Comparison of ENCODE assay signal across 8 mouse cellular contexts in the genomic region with DNA sequence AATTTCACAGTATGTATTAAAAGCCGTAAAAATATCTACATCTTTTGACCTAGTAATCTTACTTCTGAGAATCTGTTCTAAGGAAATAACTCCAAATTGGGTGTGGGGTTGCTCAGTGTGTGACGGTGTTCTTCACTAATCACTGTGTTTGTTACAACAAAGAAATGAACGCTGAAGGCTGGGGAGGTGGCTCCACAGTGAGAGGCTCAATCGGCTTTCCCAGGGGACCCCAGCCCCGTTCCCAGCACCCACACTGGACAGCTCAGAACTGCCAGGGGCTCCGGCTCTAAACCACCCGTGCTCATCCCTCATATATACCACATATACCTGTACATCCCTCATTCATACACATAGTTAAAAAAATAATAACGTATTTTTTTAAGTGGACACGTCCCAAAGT. TPM values are rescaled to one million over a fixed set of nuclear protein-coding genes. Genes with fewer than 3 reads are reported as not detected.
DNase-seq lines count a peak whose midpoint lies in the region; ATAC-seq lines count a peak whose summit lies in the region.

No protein-coding gene starts in this region.

- H3K4me1 ChIP-seq in heart, embryonic 16.5 days (ENCODE audit: control insufficient read depth, insufficient read depth, low read length), result peaks cover 21% of the 10 kb centered on the region
- H3K4me1 ChIP-seq in embryonic facial prominence, embryonic 11.5 days (ENCODE audit: control insufficient read depth, insufficient read depth, low read length), result no peaks in the 10 kb centered on the region
- peaks cover 20% of the 10 kb centered on the region for H3K4me1 ChIP-seq in hindbrain, embryonic 16.5 days (ENCODE audit: control insufficient read depth, insufficient read depth, low read depth, low read length)
- peaks cover 32% of the 10 kb centered on the region for H3K4me1 ChIP-seq in midbrain, embryonic 15.5 days

- peak overlapping the region; percentile 85 for H3K9ac ChIP-seq in heart, embryonic 16.5 days (ENCODE audit: low read length)
- no peak overlapping the region for H3K9ac ChIP-seq in embryonic facial prominence, embryonic 11.5 days (replicated peaks; ENCODE audit: low read length)
- no peak overlapping the region for H3K9ac ChIP-seq in hindbrain, embryonic 16.5 days (ENCODE audit: low read depth, low read length)
- no peak overlapping the region for H3K9ac ChIP-seq in midbrain, embryonic 15.5 days

- no peak for DNase-seq in heart, adult 18-20 months
- DNase-seq in embryonic facial prominence, embryonic 11.5 days (ENCODE audit: low spot score), result no peak
- DNase-seq in embryo, embryonic 10 days (ENCODE audit: low spot score), result no peak
- DNase-seq in right cerebral cortex, postnatal 4 days, result no peak
- no peak for DNase-seq in lung, adult 18-20 months

- peak overlapping the region; percentile 98 for H3K27ac ChIP-seq in heart, embryonic 16.5 days (ENCODE audit: low read length)
- no peak overlapping the region for H3K27ac ChIP-seq in embryonic facial prominence, embryonic 11.5 days (replicated peaks; ENCODE audit: low read depth, low read length)
- H3K27ac ChIP-seq in hindbrain, embryonic 16.5 days (ENCODE audit: low read depth, low read length), result no peak overlapping the region
- H3K27ac ChIP-seq in midbrain, embryonic 15.5 days, result no peak overlapping the region

- no peak for ATAC-seq in heart, embryonic 16.5 days (replicated peaks; ENCODE audit: extremely low read depth, insufficient read depth, low FRiP score)
- ATAC-seq in embryonic facial prominence, embryonic 11.5 days (replicated peaks; ENCODE audit: insufficient number of reproducible peaks, low FRiP score, low TSS enrichment, low read depth), result no peak
- ATAC-seq in hindbrain, embryonic 16.5 days, result no peak
- ATAC-seq in midbrain, embryonic 15.5 days (replicated peaks), result no peak

- H3K4me2 ChIP-seq in heart, embryonic 16.5 days (ENCODE audit: low read depth, low read length), result peak overlapping the region; percentile 96
- H3K4me2 ChIP-seq in embryonic facial prominence, embryonic 11.5 days (ENCODE audit: low read depth, low read length), result peak overlapping the region; percentile 66
- H3K4me2 ChIP-seq in hindbrain, embryonic 16.5 days (ENCODE audit: low read length), result peak overlapping the region; percentile 92
- H3K4me2 ChIP-seq in midbrain, embryonic 15.5 days, result peak overlapping the region; percentile 94

- WGBS in heart, embryonic 16.5 days, result 59% methylated on average over 9 of the region's 9 CpGs
- 56% methylated on average over 9 of the region's 9 CpGs for WGBS in embryonic facial prominence, embryonic 11.5 days
- WGBS in hindbrain, embryonic 16.5 days, result 59% methylated on average over 9 of the region's 9 CpGs
- 55% methylated on average over 9 of the region's 9 CpGs for WGBS in midbrain, embryonic 15.5 days

- no peaks in the 10 kb centered on the region for H3K9me3 ChIP-seq in heart, embryonic 16.5 days (replicated peaks; ENCODE audit: control insufficient read depth, low read length)
- H3K9me3 ChIP-seq in embryonic facial prominence, embryonic 11.5 days (replicated peaks; ENCODE audit: control insufficient read depth, low read length), result no peaks in the 10 kb centered on the region
- H3K9me3 ChIP-seq in hindbrain, embryonic 16.5 days (ENCODE audit: control insufficient read depth, low read length), result no peaks in the 10 kb centered on the region
- H3K9me3 ChIP-seq in midbrain, embryonic 15.5 days, result no peaks in the 10 kb centered on the region

- no peaks in the 10 kb centered on the region for H3K36me3 ChIP-seq in heart, embryonic 16.5 days (ENCODE audit: control insufficient read depth, insufficient read depth)
- H3K36me3 ChIP-seq in embryonic facial prominence, embryonic 11.5 days (replicated peaks; ENCODE audit: control insufficient read depth, insufficient read depth, low read depth, low read length), result no peaks in the 10 kb centered on the region
- H3K36me3 ChIP-seq in hindbrain, embryonic 16.5 days (ENCODE audit: control insufficient read depth, insufficient read depth, low read length), result no peaks in the 10 kb centered on the region
- H3K36me3 ChIP-seq in midbrain, embryonic 15.5 days (replicated peaks), result no peaks in the 10 kb centered on the region

- H3K4me3 ChIP-seq in heart, embryonic 16.5 days (ENCODE audit: low read length), result peak overlapping the region; percentile 67
- H3K4me3 ChIP-seq in embryonic facial prominence, embryonic 11.5 days (ENCODE audit: low read depth, low read length), result no peak overlapping the region
- H3K4me3 ChIP-seq in hindbrain, embryonic 16.5 days (ENCODE audit: low read length), result peak overlapping the region; percentile 71; the same call in 1 of the 2 replicates
- H3K4me3 ChIP-seq in midbrain, embryonic 15.5 days, result peak overlapping the region; percentile 71; the same call in 1 of the 2 replicates

- H3K27me3 ChIP-seq in heart, embryonic 16.5 days (ENCODE audit: control insufficient read depth, insufficient read depth, low read length), result 0 out of 2 replicates have a peak, but pooled peaks cover 3% of the 10 kb centered on the region
- no peaks in the 10 kb centered on the region; the same call in 1 of the 2 replicates for H3K27me3 ChIP-seq in embryonic facial prominence, embryonic 11.5 days (ENCODE audit: control insufficient read depth, insufficient read depth, low read length)
- H3K27me3 ChIP-seq in hindbrain, embryonic 16.5 days (replicated peaks; ENCODE audit: control insufficient read depth, insufficient read depth, low read length), result no peaks in the 10 kb centered on the region
- no peaks in the 10 kb centered on the region for H3K27me3 ChIP-seq in midbrain, embryonic 15.5 days (replicated peaks)

RNA-seq across cellular contexts. Expression of a gene that starts 1.8 kb away (rescaled TPM):
- 141 and 142 TPM in 2 replicates for polyA plus RNA-seq in heart, embryonic 16.5 days (2015; fragmentation: Nextera tagmentation; extraction: Ambion mirVana)
- 100 to 1,000 TPM; 207 to 208 TPM for total RNA-seq in heart, adult 18-20 months (2021)
- 105 and 130 TPM in 2 replicates for polyA plus RNA-seq in embryonic facial prominence, embryonic 11.5 days (2014; fragmentation: Nextera tagmentation; extraction: Ambion mirVana)
- polyA plus RNA-seq in hindbrain, embryonic 16.5 days (2015; fragmentation: Nextera tagmentation; extraction: Ambion mirVana), result 139 and 153 TPM in 2 replicates
- 145 and 156 TPM in 2 replicates for polyA plus RNA-seq in midbrain, embryonic 15.5 days (2015; fragmentation: Nextera tagmentation; extraction: Ambion mirVana)
